In the genomic region with DNA sequence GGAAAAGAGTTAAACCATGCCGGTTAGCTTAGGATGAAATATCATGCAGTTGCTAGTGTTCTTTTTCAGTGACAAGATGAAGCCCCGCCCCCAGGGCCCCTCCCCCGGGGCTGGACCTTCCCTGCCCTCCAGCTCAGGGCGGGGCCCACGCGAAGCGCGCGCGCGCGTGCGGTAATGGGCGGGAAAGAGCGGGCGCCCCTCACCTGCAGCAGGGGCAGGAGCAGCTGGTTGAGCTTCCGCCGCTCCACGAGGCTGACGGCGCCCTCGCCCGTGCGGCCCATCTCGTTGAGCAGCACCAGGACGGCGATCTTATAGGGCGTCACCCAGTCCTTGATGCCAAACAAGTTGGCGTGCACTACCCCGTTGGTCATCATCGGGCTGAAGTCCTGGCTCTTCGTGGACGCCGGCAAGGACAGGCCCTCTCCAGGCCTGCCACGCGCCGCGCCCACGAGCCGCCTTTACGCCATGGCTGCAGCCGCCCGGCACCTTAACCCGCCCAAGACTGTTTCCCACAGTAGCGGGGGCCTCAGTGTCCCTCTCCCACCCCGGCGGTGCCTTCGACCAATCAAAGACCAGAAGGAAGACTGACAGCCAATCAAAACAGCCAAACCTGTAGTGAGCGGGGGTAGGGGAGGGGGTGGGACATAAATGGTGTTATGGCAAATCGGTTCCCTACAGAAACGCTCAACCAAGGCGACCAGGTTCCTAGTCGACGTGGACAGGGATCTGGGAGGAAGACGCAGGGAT, we compare ENCODE assay signal across 8 mouse cellular contexts. TPM values are rescaled to one million over a fixed set of nuclear protein-coding genes. Genes with fewer than 3 reads are reported as not detected.
A peak's percentile ranks its signal among the peaks of the same experiment; 100 is the strongest.
DNase-seq lines count a peak whose midpoint lies in the region; ATAC-seq and TF ChIP-seq lines count a peak whose summit lies in the region.

Gene Anapc5 (minus strand): TSS at position 563 of the 747 bp plus-strand sequence.

- peak; percentile 100 for ATAC-seq in embryonic facial prominence, embryonic 14.5 days (ENCODE audit: low read depth)
- ATAC-seq in limb, embryonic 13.5 days (ENCODE audit: low FRiP score, low read depth): peak; percentile 100
- peak; percentile 99 for ATAC-seq in midbrain, embryonic 16.5 days

- H3K79me2 ChIP-seq in heart, adult 2 months (replicated peaks; ENCODE audit: control insufficient read depth, insufficient read depth, low read length): no peaks in the 10 kb centered on the region

- peak within 1 kb of the TSS; percentile 88 for H3K9ac ChIP-seq in embryonic facial prominence, embryonic 14.5 days (ENCODE audit: low read depth, low read length)
- H3K9ac ChIP-seq in heart, adult 2 months (ENCODE audit: low read depth, low read length): peak within 1 kb of the TSS; percentile 79
- H3K9ac ChIP-seq in limb, embryonic 13.5 days: peak within 1 kb of the TSS; percentile 86
- H3K9ac ChIP-seq in midbrain, embryonic 16.5 days (ENCODE audit: low read depth, low read length): peak within 1 kb of the TSS; percentile 93

- H3K9me3 ChIP-seq in embryonic facial prominence, embryonic 14.5 days (ENCODE audit: control insufficient read depth, low read length): no peaks in the 10 kb centered on the region
- H3K9me3 ChIP-seq in limb, embryonic 13.5 days: no peaks in the 10 kb centered on the region
- H3K9me3 ChIP-seq in midbrain, embryonic 16.5 days (replicated peaks; ENCODE audit: control insufficient read depth, low read length, poor library complexity, severe bottlenecking): no peaks in the 10 kb centered on the region

- under 1% methylated on average over 45 of the region's 55 CpGs for WGBS in embryonic facial prominence, embryonic 14.5 days
- under 1% methylated on average over 54 of the region's 55 CpGs for WGBS in heart, adult 2 months
- under 1% methylated on average over 55 of the region's 55 CpGs for WGBS in limb, embryonic 13.5 days
- under 1% methylated on average over 55 of the region's 55 CpGs for WGBS in midbrain, embryonic 16.5 days

- peaks cover 35% of the 10 kb centered on the region for H3K36me3 ChIP-seq in embryonic facial prominence, embryonic 14.5 days (ENCODE audit: control insufficient read depth, insufficient read depth, low read length)
- 0 out of 2 replicates have a peak, but pooled peaks cover 2% of the 10 kb centered on the region for H3K36me3 ChIP-seq in heart, adult 2 months (ENCODE audit: control insufficient read depth, insufficient read depth, low read length)
- peaks cover 32% of the 10 kb centered on the region for H3K36me3 ChIP-seq in limb, embryonic 13.5 days
- peaks cover 16% of the 10 kb centered on the region for H3K36me3 ChIP-seq in midbrain, embryonic 16.5 days (ENCODE audit: control insufficient read depth, insufficient read depth, low read length)

- TF ChIP-seq CTCF in heart, adult 2 months (IDR thresholded peaks at IDR 0.05): no peak

- DNase-seq in 3T3-L1 (ENCODE audit: low read depth, low spot score): peak; percentile 98
- peak; percentile 69 to 88 for DNase-seq in adrenal gland, postnatal 4 days (ENCODE audit: low spot score in 2 of 2)
- DNase-seq in embryonic facial prominence, embryonic 14.5 days (ENCODE audit: low spot score): peak; percentile 99
- peak; percentile 92 to 94 for DNase-seq in heart, adult 2 months
- DNase-seq in kidney, adult 8-10 months: peak; percentile 93 to 94
- DNase-seq in spleen, postnatal 10 days (ENCODE audit: low spot score in 2 of 2): peak; percentile 89 to 96

- peak; percentile 90 for TF ChIP-seq POLR2A in heart, adult 2 months (IDR thresholded peaks at IDR 0.05; ENCODE audit: insufficient read depth, low read depth, low read length)

- peak within 1 kb of the TSS; percentile 95 for H3K27ac ChIP-seq in embryonic facial prominence, embryonic 14.5 days (replicated peaks; ENCODE audit: low read depth, low read length)
- peak within 1 kb of the TSS; percentile 97 for H3K27ac ChIP-seq in heart, adult 2 months
- peak within 1 kb of the TSS; percentile 97 for H3K27ac ChIP-seq in limb, embryonic 13.5 days
- peak within 1 kb of the TSS; percentile 96 for H3K27ac ChIP-seq in midbrain, embryonic 16.5 days (ENCODE audit: low read length)

- H3K4me1 ChIP-seq in embryonic facial prominence, embryonic 14.5 days (ENCODE audit: control insufficient read depth, insufficient read depth, low read length): peaks cover 11% of the 10 kb centered on the region; the same call in 1 of the 2 replicates
- H3K4me1 ChIP-seq in heart, adult 2 months (ENCODE audit: control insufficient read depth, insufficient read depth, low read length): no peaks in the 10 kb centered on the region
- peaks cover 12% of the 10 kb centered on the region for H3K4me1 ChIP-seq in limb, embryonic 13.5 days
- peaks cover 14% of the 10 kb centered on the region for H3K4me1 ChIP-seq in midbrain, embryonic 16.5 days (ENCODE audit: control insufficient read depth, insufficient read depth, low read length)

- H3K4me2 ChIP-seq in embryonic facial prominence, embryonic 14.5 days (ENCODE audit: low read depth, low read length): peak within 1 kb of the TSS; percentile 59
- H3K4me2 ChIP-seq in limb, embryonic 13.5 days (replicated peaks): peak within 1 kb of the TSS; percentile 67
- peak within 1 kb of the TSS; percentile 57 for H3K4me2 ChIP-seq in midbrain, embryonic 16.5 days (ENCODE audit: low read length)

- peak; percentile 81 for TF ChIP-seq EP300 in heart, adult 2 months (IDR thresholded peaks at IDR 0.05; ENCODE audit: insufficient read depth, low read depth, low read length)

- intact Hi-C loops in heart, adult 2 months (cut with DNase I): loop anchor here (1.0 to 5.0 kb wide), 2 partner anchors 28 to 81 kb away; no protein-coding TSS in a partner anchor

- peak within 1 kb of the TSS; percentile 74 for H3K4me3 ChIP-seq in embryonic facial prominence, embryonic 14.5 days (ENCODE audit: low read depth, low read length)
- peak within 1 kb of the TSS; percentile 96 for H3K4me3 ChIP-seq in heart, adult 2 months
- peak within 1 kb of the TSS; percentile 74 for H3K4me3 ChIP-seq in limb, embryonic 13.5 days
- peak within 1 kb of the TSS; percentile 88 for H3K4me3 ChIP-seq in midbrain, embryonic 16.5 days (ENCODE audit: low read depth, low read length)

- H3K27me3 ChIP-seq in embryonic facial prominence, embryonic 14.5 days (replicated peaks; ENCODE audit: control insufficient read depth, insufficient read depth, low read length): no peaks in the 10 kb centered on the region
- no peaks in the 10 kb centered on the region for H3K27me3 ChIP-seq in heart, adult 2 months (ENCODE audit: control insufficient read depth, insufficient read depth, low read length)
- H3K27me3 ChIP-seq in limb, embryonic 13.5 days: no peaks in the 10 kb centered on the region
- H3K27me3 ChIP-seq in midbrain, embryonic 16.5 days (ENCODE audit: control insufficient read depth, insufficient read depth, low read depth, low read length): no peaks in the 10 kb centered on the region

RNA-seq across cellular contexts. Expression of gene Anapc5, which starts in this region (rescaled TPM):
- 100 to 1,000 TPM; 308 to 320 TPM for total RNA-seq in adrenal gland, postnatal 4 days (2021)
- polyA plus RNA-seq in embryonic facial prominence, embryonic 14.5 days (2014; fragmentation: Nextera tagmentation; extraction: Ambion mirVana): 367 and 424 TPM in 2 replicates
- 100 to 1,000 TPM; 150 to 165 TPM for total RNA-seq in heart, adult 2 months (2021)
- polyA plus RNA-seq in heart, adult 2 months (2012; rRNA removed): 210 and 302 TPM in 2 replicates
- polyA plus RNA-seq in limb, embryonic 13.5 days (2015; fragmentation: Nextera tagmentation; extraction: Ambion mirVana): 463 and 482 TPM in 2 replicates
- polyA plus RNA-seq in midbrain, embryonic 16.5 days (2015; fragmentation: Nextera tagmentation; extraction: Ambion mirVana): 520 and 546 TPM in 2 replicates

Comparison
In these comparisons a context has a peak if more than half of its experiments do, and no peak if none do; other contexts are left out.
1. Peak in every context shown above with its lines: DNase-seq, ATAC-seq, H3K4me3 ChIP-seq and H3K27ac ChIP-seq.